Mouse (Mus musculus) spleen, adult 2 months (tissue): ENCODE data around the gene Camta2. TPM values are rescaled to one million over a fixed set of nuclear protein-coding genes. Genes with fewer than 3 reads are reported as not detected.
A peak's percentile ranks its signal among the peaks of the same experiment; 100 is the strongest.

Experiments
- DNase-seq, 2 experiments: peaks; one replicate each; pipeline versions ENCODE4 v3.0.0 to v3.0.0-alpha.2; 2012 to 2021; ENCODE audit warnings: low spot score in 2 of 2, low read depth in 1 of 2
- H3K27ac ChIP-seq: fragments of 200-500 bp; 2 replicates; pipeline ENCODE4 v1.5.1; 2012; ENCODE audit warnings: low read length, inconsistent platforms; ENCODE audit not compliant: insufficient read depth
- H3K27me3 ChIP-seq: fragments of 200-500 bp; 2 replicates; pipeline ENCODE4 v1.6.1; 2012; ENCODE audit warnings: mild to moderate bottlenecking, moderate library complexity, low read length, inconsistent platforms; ENCODE audit not compliant: control insufficient read depth, insufficient read depth
- H3K36me3 ChIP-seq: fragments of 200-500 bp; 2 replicates; pipeline ENCODE4 v1.6.1; 2012; ENCODE audit warnings: mild to moderate bottlenecking, low read length, inconsistent platforms; ENCODE audit not compliant: control insufficient read depth, insufficient read depth
- H3K4me1 ChIP-seq: fragments of 200-500 bp; 2 replicates; pipeline ENCODE4 v1.6.1; 2011; ENCODE audit warnings: inconsistent platforms; ENCODE audit not compliant: control insufficient read depth, insufficient read depth, insufficient read length
- H3K4me3 ChIP-seq: fragments of 200-500 bp; 2 replicates; pipeline ENCODE4 v1.5.1; 2011; ENCODE audit warnings: mild to moderate bottlenecking, inconsistent platforms; ENCODE audit not compliant: insufficient read depth, insufficient read length; ENCODE audit errors: extremely low read depth
- CTCF ChIP-seq: fragments of 200-500 bp; IDR thresholded peaks from 2 replicates; pipeline ENCODE4 v1.5.1; 2011; ENCODE audit warnings: mild to moderate bottlenecking, inconsistent platforms; ENCODE audit not compliant: insufficient read depth, insufficient read length, insufficient replicate concordance; ENCODE audit errors: extremely low read depth
- POLR2A ChIP-seq: fragments of 200-500 bp; IDR thresholded peaks from 2 replicates; pipeline ENCODE4 v1.6.1; 2011; ENCODE audit warnings: low read depth, low read length, inconsistent platforms
- WGBS: fragments of 180-500 bp; shearing (Covaris S2); methylation state at CpG from one replicate; pipeline ENCODE4 v1.1.7; 2018; 5-methylcytosine and 5-hydroxymethylcytosine counted together
- polyA plus RNA-seq: library from polyadenylated mRNA; depleted of rRNA; stranded (reverse); fragments of >200 nt; gene quantifications from 2 replicates; pipeline ENCODE4 v1.2.3, GENCODE M21; 2012

Camta2 gene
- polyA plus RNA-seq, 1 experiment: 36.6 TPM

DNA sequence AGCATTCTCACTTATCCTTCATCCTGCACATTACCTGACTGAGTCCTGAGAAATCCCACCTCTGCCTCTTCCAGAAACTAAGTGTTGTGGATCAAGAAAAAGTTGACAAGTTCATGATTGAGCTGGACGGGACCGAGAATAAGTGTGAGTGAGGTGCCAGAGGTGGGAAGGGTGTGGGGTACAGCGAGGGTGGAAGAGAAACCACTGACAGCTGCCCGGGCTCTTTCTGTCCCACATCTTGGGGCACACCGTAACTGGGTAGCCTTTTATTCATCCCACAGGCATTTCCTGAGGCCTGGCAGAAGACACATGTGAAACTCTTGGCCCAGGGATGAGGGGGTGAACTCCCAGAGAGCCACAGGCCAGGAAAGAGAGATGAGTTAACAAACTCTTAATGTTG, 29.4 kb downstream of the Camta2 start:
- no peak for DNase-seq
- no peak overlapping the region for H3K27ac ChIP-seq
- H3K36me3 ChIP-seq: peaks cover 12% of the 10 kb centered on the region
- peaks cover 22% of the 10 kb centered on the region; the same call in 1 of the 2 replicates for H3K4me1 ChIP-seq
- no peak overlapping the region for H3K4me3 ChIP-seq
- no peaks in the 10 kb centered on the region for H3K27me3 ChIP-seq
- WGBS: 62% methylated on average over 5 of the region's 5 CpGs
- TF ChIP-seq CTCF (no peak), POLR2A (no peak)

GRCm38 (mm10) chr11:70657991-70658390, 29.9 kb downstream of the Camta2 start:
- Histone ChIP-seq H3K4me1 (peaks cover 22% of the 10 kb centered on the region; the same call in 1 of the 2 replicates), H3K36me3 (peaks cover 14% of the 10 kb centered on the region), H3K4me3 (no peak overlapping the region), H3K27me3 (no peaks in the 10 kb centered on the region), H3K27ac (no peak overlapping the region)
- no peak for DNase-seq
- TF ChIP-seq CTCF: no peak
- no peak for TF ChIP-seq POLR2A
- WGBS: 84% methylated on average over 9 of the region's 9 CpGs

DNA sequence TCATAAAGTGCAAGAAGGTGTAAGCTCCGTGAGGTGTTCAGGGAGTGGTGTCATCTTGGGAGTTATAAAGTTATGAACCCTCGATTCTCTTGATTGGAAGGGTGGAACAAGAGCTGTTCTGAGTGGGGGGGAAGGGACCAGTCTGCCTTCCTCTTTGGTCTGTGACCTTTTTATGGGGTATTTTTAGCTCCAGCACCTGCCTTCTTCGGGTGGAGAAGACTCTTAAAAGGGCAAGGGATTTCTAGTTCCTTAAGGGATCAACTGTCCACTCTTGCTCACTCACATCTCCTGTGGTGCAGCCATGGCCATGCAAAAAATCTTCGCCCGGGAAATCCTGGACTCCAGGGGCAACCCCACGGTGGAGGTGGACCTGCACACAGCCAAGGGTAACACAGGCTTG, 30.3 kb downstream of the Camta2 start:
- 48% methylated on average over 6 of the region's 6 CpGs for WGBS
- Histone ChIP-seq H3K27me3 (no peaks in the 10 kb centered on the region), H3K4me3 (no peak overlapping the region), H3K27ac (no peak overlapping the region), H3K4me1 (peaks cover 22% of the 10 kb centered on the region; the same call in 1 of the 2 replicates), H3K36me3 (peaks cover 14% of the 10 kb centered on the region)
- DNase-seq: no peak
- no peak for TF ChIP-seq POLR2A
- TF ChIP-seq CTCF: no peak

- Histone ChIP-seq H3K4me1 (peaks cover 22% of the 10 kb centered on the region; the same call in 1 of the 2 replicates), H3K36me3 (peaks cover 18% of the 10 kb centered on the region), H3K27ac (peak within 1 kb of the TSS; percentile 97), H3K4me3 (peak within 1 kb of the TSS; percentile 74), H3K27me3 (no peaks in the 10 kb centered on the region)
- 49% methylated on average over 3 of the region's 3 CpGs for WGBS
- TF ChIP-seq POLR2A: no peak
- no peak for TF ChIP-seq CTCF
- no peak for DNase-seq
These were observed 30.9 kb downstream of the Camta2 start, which contains the start of gene Eno3 for GRCm38 (mm10) chr11:70656964-70657363. Eno3 (plus strand) TSS chr11:70657202.

GRCm38 (mm10) chr11:70656456-70656927, 31.4 kb downstream of the Camta2 start:
- Histone ChIP-seq H3K27ac (peak overlapping the region; percentile 97), H3K4me3 (peak overlapping the region; percentile 74; the same call in 1 of the 2 replicates), H3K36me3 (peaks cover 22% of the 10 kb centered on the region), H3K4me1 (peaks cover 22% of the 10 kb centered on the region; the same call in 1 of the 2 replicates), H3K27me3 (no peaks in the 10 kb centered on the region)
- no peak for DNase-seq
- TF ChIP-seq POLR2A: no peak
- no peak for TF ChIP-seq CTCF
- WGBS: 54% methylated on average over 16 of the region's 16 CpGs

- Histone ChIP-seq H3K27ac (peak overlapping the region; percentile 97), H3K36me3 (peaks cover 28% of the 10 kb centered on the region), H3K4me1 (peaks cover 25% of the 10 kb centered on the region; the same call in 1 of the 2 replicates), H3K27me3 (no peaks in the 10 kb centered on the region), H3K4me3 (peak overlapping the region; percentile 74)
- WGBS: 4% methylated on average over 60 of the region's 61 CpGs
- peak in 1 of 2 experiments; percentile 49 for DNase-seq
- TF ChIP-seq CTCF: no peak
- TF ChIP-seq POLR2A: no peak
These were observed 32.1 kb downstream of the Camta2 start for GRCm38 (mm10) chr11:70655571-70656455.
